Mouse (Mus musculus) cerebellum, postnatal 25 days (tissue): Measurements from ENCODE around the gene Eif4e.

Experiments
- DNase-seq, 2 experiments: peaks; one replicate each; pipeline ENCODE4 v3.0.0; 2021; ENCODE audit warnings: mixed read lengths in 2 of 2

Eif4e gene

DNA sequence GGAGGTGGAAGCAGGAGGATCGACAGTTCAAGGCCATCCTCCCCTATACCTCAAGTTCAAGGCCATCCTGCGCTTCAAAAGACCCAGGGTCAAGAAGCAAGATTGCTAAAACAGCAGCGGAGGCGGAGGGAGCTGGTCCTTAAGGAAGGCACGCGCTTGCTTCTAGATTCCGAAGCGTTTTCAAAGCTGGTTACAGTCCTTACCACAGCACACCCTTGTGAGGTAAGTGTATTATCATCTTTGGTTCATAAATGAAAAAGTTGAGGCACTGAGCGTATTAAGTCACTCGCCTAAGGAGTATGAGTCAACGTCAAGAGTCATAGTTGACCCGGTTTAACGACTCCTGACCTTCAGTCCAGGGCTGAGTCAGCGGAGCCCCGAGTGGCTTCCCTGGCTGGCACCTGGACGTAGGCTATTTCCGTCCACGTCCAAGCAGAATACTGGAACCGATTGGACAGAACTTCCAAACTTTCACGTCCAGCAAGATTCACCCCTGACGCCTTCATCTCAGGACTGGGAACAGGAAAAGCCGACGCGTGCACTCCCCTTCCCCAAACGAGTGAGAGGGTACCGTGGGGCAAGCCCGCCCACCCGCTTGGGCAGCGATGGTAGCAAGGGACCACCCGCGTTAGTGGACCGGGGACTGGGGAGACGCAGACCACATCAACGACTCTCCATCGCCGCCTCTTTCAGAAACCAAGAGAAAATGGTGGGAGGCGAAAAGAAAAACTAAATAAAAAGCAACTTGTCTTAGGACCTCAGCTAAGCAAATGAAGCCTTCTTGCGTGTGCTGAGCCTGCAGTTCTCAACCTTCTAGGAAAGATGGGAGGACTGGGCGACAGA is at the start of gene Eif4e:
Gene Eif4e (plus strand): TSS at position 107 of the 843 bp plus-strand sequence.
- peak; percentile 13 to 15 for DNase-seq

DNA sequence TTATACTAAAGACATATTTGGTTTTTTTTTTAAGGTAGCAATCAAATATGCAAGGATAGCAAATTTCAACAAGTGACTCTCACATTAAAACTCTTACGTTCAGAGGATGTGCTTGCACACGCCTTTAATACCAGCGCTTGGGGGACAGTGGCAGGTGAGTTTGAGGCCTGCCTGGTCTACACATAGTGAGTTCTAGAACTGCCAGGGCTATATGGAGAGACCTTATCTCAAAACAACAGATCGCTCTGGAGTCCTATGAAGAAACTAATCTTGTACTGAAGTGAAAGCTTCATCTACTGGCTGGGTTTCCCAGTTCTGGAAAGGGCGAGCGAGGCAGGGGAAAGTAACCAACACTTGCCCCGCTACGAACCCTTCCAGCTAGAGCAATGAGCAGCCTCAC is 46.5 kb upstream of the Eif4e start:
- no peak for DNase-seq

DNA sequence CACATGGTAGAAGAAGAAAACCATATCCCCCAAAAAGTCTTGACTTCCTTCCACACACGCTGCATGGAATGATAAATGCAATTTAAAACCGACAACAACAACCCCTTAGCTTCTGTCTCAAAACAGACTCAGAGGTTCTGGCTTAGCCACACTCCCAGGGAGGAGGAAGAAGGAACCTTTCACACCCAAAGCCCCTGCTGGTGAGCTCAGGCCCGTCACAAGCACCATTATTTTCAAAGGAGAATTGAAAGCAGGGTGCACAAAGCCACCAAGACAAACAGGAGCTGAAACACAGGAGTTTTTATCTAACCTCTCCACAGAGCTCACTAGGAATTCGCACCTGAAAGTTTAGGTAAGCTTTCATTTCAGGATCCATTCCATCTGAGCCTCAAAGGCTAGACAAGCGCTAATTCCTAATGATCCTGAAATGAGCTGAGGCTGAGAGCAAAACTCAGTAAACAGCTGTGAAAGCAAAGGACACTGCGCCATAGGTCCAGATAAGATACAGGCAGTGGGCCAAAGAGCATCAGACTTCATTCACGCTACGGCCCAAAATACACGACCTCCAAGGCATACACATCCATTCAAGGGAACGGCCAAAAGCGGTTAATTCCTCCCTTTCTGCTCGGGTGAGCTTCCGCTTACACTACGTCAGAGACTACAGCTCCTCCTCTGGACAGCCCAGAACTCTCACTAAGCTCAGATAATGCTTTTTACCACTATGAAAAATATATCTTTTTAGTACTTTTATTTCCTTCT is 44.3 kb upstream of the Eif4e start:
- no peak for DNase-seq

- no peak for DNase-seq
Measured at GRCm38 (mm10) chr3:138483240-138483639, 42.7 kb upstream of the Eif4e start.

- peak in 1 of 2 experiments; percentile 15 for DNase-seq
Measured at GRCm38 (mm10) chr3:138488584-138489326, 37.2 kb upstream of the Eif4e start.

DNA sequence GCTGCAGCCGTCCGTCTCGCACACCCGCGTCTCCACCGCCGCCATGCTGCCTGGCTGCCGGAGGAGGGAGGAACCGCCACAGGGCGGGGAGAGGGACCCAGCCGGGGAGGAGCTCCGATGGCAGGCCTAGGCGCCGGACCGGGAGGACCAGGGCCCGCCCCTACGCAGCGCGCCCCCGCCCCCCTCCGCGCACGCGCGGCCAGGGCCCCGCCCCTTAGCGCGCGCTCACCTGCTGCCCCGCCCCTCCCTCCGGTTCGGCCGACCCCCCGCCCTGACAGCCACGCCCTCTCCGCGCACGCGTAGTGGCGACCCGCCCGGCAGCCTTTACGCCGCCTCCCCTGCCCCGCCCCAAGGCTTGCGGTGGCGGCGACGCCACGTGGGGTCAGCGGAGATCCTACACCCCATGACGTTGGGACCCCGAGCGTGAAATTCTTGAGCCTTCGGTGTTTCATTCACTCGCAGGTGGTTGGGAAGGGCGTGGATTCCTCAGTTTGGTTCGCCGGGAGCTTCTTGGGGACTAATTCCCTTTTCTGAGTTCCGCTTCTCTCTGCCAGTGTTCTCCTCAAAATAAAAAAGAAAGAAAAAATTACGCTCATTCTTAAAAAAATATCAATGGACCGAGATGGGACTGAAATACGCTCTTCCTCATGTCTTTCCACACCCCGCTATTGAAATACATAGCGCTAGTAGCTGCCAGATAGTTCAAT is 36.5 kb upstream of the Eif4e start, which contains the start of gene Metap1:
Gene Metap1 (minus strand): TSS at position 189 of the 707 bp plus-strand sequence.
- DNase-seq: peak; percentile 97 to 99

DNA sequence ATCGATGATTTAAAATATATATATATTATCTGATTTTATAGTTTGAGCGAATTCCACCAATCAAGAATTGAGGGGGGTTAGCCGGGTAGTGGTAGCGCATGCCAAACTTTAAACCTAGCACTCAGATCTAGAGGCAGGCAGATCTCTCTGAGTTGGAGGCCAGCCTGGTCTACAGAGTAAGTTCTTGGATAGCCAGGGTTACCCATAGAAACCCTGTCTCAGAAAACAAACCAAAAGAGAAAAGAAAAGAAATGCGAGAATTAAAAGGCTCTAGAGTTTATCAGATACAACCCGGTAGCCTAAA is 36.0 kb upstream of the Eif4e start:
- no peak for DNase-seq

DNA sequence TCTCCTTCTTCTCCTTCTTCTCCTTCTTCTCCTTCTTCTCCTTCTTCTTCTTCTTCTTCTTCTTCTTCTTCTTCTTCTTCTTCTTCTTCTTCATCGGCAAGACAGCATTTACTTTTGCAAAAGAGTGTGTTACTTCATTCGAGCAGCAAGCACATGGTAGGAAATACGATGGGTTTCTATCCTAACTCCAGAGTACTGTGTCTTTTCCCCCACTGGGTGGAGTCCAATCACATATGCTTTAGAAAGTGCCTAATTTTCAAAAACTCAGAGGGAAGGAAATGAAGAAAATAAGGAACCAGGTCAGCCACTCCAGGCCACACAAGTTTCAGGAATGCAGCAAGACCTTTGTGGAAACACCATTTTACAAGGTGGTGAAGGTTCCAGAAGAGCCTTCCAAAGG is 32.3 kb upstream of the Eif4e start:
- no peak for DNase-seq

GRCm38 (mm10) chr3:138494565-138494964 is 31.4 kb upstream of the Eif4e start:
- no peak for DNase-seq

- no peak for DNase-seq
Measured at GRCm38 (mm10) chr3:138495166-138496145, 30.5 kb upstream of the Eif4e start.

GRCm38 (mm10) chr3:138498731-138499130 is 27.2 kb upstream of the Eif4e start:
- no peak for DNase-seq

- no peak for DNase-seq
Measured at GRCm38 (mm10) chr3:138499854-138500740, 25.9 kb upstream of the Eif4e start.

DNA sequence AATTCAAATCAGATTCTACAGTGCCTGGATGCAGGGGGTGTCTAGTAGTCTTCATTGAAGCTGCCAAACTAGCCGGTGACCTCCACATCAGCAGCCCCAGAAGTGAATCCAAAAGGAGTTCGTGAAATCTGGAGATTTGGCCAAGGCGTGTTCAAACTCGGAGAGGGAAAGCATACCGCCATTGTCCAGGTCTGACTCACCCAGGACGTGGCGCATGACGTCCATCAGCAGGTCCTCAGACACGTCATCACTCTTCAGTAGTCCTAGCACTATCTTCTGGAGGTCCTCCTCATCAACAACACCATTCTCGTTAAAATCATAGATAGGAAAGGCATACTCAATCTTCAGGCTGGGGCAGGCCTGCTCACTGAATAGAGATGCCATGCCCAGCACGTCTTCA is 22.2 kb upstream of the Eif4e start:
- no peak for DNase-seq

DNA sequence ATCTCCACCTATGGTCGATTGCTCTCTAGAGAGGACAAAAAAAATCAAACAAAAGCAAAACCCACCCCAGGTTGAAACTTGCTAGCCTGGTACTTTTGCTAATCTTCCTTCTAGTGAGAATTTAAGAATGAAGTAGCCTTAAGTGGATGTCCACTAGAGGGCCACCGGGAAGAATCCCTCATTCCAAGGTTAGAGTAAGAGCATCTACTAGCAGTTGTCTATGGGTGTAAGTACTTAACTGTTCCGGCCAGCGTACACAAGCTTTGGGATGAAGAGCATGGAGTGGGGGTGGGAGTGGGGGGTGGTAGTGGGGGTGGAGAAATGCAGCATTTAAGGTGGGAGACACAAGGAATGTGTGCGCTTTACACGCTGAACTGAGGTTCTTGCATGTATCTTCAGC is 19.2 kb upstream of the Eif4e start:
- peak; percentile 31 to 67 for DNase-seq

DNA sequence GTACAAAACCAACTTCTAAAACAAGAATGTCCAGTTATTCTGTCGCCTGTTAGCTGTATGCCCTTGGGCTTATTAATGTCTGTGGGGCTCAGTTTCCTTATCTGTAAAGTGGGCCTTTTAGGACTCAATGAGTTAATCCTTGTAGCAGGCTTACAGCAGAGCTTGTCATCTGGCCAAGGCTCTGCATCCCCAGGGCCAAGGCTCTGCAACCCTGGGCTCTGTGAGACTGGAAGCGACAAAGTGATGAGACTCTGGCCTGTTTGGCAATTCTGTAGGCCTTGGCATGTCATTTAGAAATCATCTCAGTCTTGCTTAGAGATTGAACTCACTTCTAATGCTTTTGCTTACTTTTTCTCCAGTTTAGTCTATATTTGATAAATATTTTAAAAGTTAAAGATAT is 16.4 kb upstream of the Eif4e start:
- DNase-seq: no peak

DNA sequence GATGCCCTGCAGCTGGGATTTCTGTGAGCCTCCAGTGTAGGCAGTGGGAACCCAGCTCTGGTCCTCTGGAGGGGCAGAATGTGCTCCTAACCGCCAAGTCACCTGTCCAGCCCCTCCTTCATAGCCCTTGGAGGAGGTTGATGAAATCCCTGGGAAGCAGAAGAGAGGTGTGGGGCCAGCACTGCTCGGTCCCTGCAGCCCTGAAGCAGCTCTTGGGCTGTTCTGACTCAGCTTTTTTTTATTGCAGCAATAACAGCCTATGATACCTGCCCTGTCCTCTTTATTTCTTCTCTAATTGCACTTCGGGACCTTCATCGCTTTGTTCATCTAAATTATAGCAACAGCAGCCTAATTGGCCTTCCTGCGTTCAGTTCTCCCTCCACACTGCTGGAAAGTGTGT is 15.5 kb upstream of the Eif4e start:
- no peak for DNase-seq

DNA sequence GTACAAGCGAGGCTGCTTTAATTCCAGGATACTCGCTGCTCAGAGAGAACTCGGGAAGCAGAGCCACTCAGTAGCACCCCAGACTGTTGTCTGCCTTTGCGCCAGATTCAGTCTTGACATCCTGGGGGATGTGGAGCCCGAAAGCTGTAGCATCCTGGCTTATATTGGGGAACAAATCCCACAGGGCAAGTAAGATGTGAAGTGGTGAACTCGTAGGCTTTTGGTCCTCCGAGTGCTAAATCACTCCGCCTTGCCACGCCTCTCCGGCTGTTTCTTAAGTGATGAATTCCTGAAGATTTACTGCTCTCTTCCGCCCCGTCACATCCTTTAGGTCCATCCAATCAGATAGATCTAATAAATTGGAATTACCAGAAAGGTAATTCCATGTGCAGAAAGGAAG is 12.7 kb upstream of the Eif4e start:
- no peak for DNase-seq

- no peak for DNase-seq
Measured at GRCm38 (mm10) chr3:138514749-138515148, 11.2 kb upstream of the Eif4e start.

GRCm38 (mm10) chr3:138515656-138516370 is 10.2 kb upstream of the Eif4e start:
- DNase-seq: no peak

DNA sequence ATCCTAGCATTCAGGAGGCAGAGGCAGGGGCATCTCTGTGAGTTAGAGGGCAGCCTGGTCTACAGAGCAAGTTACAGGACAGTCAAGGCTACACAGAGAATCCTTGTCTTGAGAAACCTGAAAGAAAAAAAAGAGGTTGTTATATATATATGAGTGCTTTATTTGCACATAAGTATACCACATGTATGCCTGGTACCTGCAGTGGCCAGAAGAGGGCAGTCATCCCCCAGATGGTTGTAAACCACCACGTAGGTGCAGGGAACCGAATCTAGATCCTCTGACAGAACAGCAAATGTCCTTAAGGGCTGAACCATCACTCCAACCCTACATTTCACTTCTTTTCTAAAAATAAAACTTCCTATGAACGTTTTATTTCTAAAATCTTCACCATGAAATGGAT is 8.1 kb upstream of the Eif4e start:
- DNase-seq: no peak
